Mouse (Mus musculus) liver, adult (tissue): ENCODE results near the gene Prmt1.
A peak's percentile ranks its signal among the peaks of the same experiment; 100 is the strongest.

ENCODE experiments used
- GATA4 ChIP-seq: IDR thresholded peaks from 2 replicates; pipeline ENCODE4 v1.6.1; 2014; ENCODE audit warnings: mild to moderate bottlenecking, low read length; ENCODE audit not compliant: insufficient replicate concordance

Gene Prmt1

GRCm38 (mm10) chr7:44986192-44986878 lies at the start of gene Prmt1:
Gene Prmt1, minus strand, starts transcription at chr7:44986568.
- no peak; the same call in 1 of the 2 replicates for TF ChIP-seq GATA4

- no peak for TF ChIP-seq GATA4
These were observed 49.3 kb upstream of the Prmt1 start for GRCm38 (mm10) chr7:45035631-45036030.

GRCm38 (mm10) chr7:45033722-45034359 lies 47.5 kb upstream of the Prmt1 start:
- TF ChIP-seq GATA4: no peak

GRCm38 (mm10) chr7:45030857-45031256 lies 44.5 kb upstream of the Prmt1 start:
- no peak for TF ChIP-seq GATA4

- TF ChIP-seq GATA4: no peak
These were observed 43.6 kb upstream of the Prmt1 start for GRCm38 (mm10) chr7:45029995-45030394.

- TF ChIP-seq GATA4: no peak
These were observed 42.0 kb upstream of the Prmt1 start for GRCm38 (mm10) chr7:45028351-45028750.

GRCm38 (mm10) chr7:45027761-45028160 lies 41.4 kb upstream of the Prmt1 start:
- no peak for TF ChIP-seq GATA4

GRCm38 (mm10) chr7:45026256-45026655 lies 39.9 kb upstream of the Prmt1 start:
- TF ChIP-seq GATA4: no peak

GRCm38 (mm10) chr7:45025601-45026220 lies 39.3 kb upstream of the Prmt1 start:
- no peak for TF ChIP-seq GATA4

- TF ChIP-seq GATA4: no peak
These were observed 38.2 kb upstream of the Prmt1 start for GRCm38 (mm10) chr7:45024281-45025248.

- TF ChIP-seq GATA4: no peak
These were observed 33.9 kb upstream of the Prmt1 start for GRCm38 (mm10) chr7:45020225-45020624.

- no peak; the same call in 1 of the 2 replicates for TF ChIP-seq GATA4
These were observed 32.7 kb upstream of the Prmt1 start for GRCm38 (mm10) chr7:45019031-45019571.

GRCm38 (mm10) chr7:45017242-45018061 lies 31.1 kb upstream of the Prmt1 start, which contains the start of gene Rras:
Gene Rras, plus strand, starts transcription at chr7:45017961.
- TF ChIP-seq GATA4: peak; percentile 59; the same call in 1 of the 2 replicates

- no peak for TF ChIP-seq GATA4
These were observed 30.4 kb upstream of the Prmt1 start for GRCm38 (mm10) chr7:45016761-45017160.
